Mouse (Mus musculus) megakaryocyte, embryonic 14.5 days (primary cell): ENCODE results near the gene Inafm2.

Experiments
- FLI1 ChIP-seq: IDR thresholded peaks from 2 replicates; pipeline ENCODE4 v1.6.1; 2012; ENCODE audit warnings: low read length, inconsistent platforms, mixed read lengths
- GATA1 ChIP-seq: IDR thresholded peaks from 3 replicates; pipeline ENCODE4 v1.6.1; 2012; ENCODE audit warnings: mixed read lengths, low read length, inconsistent platforms, borderline replicate concordance

DNA sequence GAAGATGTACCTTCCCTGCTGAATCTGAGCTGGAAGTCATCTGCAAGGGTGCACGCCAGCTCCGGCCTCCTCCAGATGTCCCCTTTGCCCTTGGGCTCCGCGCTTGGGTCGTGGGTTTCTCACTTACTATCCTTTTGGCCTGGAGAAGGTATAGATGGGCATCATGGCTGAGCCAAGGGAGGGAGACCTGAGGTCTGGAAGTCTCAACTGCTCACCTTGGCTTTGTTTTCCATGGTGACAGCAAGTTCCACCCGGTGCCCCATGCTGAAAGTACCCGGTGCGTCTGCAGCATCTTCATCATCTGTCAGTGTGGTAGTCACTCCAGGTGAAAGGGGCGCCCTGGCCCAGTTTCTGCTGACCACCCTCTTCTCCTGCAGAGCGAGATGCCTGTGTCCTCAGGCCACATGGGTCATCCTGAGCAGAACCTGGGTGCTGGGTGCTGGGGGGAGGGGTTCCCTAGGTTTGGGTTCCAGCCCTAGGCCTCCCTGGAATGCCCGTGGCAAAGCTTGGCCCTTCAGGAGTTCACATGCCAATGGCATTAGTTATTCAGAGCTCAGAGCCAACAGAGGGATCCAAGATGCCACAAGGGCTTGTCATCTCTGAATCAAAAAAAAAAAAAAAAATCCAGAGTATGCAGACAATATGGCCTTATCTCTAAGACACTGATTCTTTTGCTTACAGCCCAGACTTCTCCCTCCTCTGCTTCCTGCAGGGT, 14.9 kb downstream of the Inafm2 start:
- TF ChIP-seq GATA1, result no peak
- no peak for TF ChIP-seq FLI1
